Mouse (Mus musculus) brain, adult 2 months (tissue): Measurements from ENCODE around the gene Uqcrq.
A peak's percentile ranks its signal among the peaks of the same experiment; 100 is the strongest.
"Not testable (repeated sequence)": the region's sequence is repeated elsewhere in the genome, so short reads cannot be mapped to it uniquely, and the experiment has no call there.

ENCODE experiments used
- DNase-seq: peaks from one replicate; pipeline ENCODE4 v3.0.0; 2011; ENCODE audit warnings: low read depth, low spot score

Gene Uqcrq

GRCm38 (mm10) chr11:53452396-53452795, 21.8 kb upstream of the Uqcrq start:
- peak; percentile 76 for DNase-seq

DNA sequence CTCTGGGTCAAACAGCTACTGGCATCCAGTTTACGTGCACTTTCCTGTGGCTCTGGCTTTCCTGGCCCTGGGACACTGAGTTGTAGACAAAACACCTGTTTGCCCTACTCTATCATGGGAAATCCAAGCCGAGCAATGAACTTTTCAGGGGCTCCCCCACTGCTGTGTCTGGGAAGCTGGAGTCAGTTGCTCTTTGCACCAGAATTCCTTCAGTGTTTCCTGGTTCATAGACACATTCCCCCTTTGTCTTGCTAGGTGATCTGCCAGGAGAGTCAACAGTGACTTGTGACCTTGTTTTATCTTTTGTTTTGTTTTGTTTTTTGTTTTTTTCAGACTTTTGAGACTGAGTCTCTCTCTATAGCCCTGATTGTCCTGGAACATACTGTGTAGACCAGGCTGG, 20.7 kb upstream of the Uqcrq start:
- DNase-seq: no peak

- DNase-seq: no peak
Observed at GRCm38 (mm10) chr11:53450070-53450705, 19.6 kb upstream of the Uqcrq start.

GRCm38 (mm10) chr11:53448529-53448928, 17.9 kb upstream of the Uqcrq start:
- peak; percentile 90 for DNase-seq

GRCm38 (mm10) chr11:53447996-53448395, 17.4 kb upstream of the Uqcrq start:
- no peak for DNase-seq

DNA sequence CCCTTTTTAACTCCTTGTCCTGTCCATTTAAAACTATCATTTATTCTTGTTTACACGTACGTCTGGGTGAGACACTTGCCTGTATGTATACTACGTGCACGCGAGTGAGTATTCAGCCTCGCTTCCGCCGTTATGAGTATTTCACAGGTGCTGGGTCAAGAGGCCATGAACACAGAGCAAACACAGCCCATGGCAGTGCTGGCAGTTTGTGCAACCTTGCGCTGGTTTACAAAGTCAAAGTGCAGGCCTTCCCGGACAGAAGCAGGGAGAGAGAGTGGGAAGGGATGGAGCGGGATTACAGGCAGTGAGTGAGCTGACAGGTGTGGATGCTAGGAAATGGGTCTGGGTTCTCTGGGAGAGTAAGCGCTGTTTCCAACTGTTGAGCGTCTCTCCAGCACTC, 15.6 kb upstream of the Uqcrq start:
- no peak for DNase-seq

- no peak for DNase-seq
Observed at GRCm38 (mm10) chr11:53445562-53445961, 14.9 kb upstream of the Uqcrq start.

GRCm38 (mm10) chr11:53443861-53444260, 13.2 kb upstream of the Uqcrq start:
- no peak for DNase-seq

- no peak for DNase-seq
Observed at GRCm38 (mm10) chr11:53441921-53442320, 11.3 kb upstream of the Uqcrq start.

DNA sequence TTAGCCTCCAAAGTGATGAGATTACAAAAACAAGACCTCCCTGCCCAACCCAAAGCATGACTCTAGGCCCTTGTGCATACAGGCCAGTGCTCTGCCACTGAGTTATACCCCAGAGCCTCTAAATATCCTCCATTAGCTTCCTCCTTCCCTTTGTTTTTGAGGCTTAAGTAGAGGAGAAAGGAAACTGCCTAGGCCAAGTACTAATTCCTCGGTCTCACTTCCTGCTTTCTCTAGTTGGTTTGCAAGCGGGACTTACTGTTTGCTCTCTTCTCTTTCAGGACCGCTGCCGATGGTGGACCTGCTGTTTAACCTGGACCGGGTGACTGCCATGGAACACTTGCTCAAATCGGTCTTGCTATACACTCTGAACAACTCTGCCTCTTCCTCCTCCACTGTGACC, 5.7 kb upstream of the Uqcrq start:
- DNase-seq: no peak

- DNase-seq: no peak
Observed at GRCm38 (mm10) chr11:53435504-53435903, 4.9 kb upstream of the Uqcrq start.

GRCm38 (mm10) chr11:53433057-53433456, 2.4 kb upstream of the Uqcrq start:
- no peak for DNase-seq

DNA sequence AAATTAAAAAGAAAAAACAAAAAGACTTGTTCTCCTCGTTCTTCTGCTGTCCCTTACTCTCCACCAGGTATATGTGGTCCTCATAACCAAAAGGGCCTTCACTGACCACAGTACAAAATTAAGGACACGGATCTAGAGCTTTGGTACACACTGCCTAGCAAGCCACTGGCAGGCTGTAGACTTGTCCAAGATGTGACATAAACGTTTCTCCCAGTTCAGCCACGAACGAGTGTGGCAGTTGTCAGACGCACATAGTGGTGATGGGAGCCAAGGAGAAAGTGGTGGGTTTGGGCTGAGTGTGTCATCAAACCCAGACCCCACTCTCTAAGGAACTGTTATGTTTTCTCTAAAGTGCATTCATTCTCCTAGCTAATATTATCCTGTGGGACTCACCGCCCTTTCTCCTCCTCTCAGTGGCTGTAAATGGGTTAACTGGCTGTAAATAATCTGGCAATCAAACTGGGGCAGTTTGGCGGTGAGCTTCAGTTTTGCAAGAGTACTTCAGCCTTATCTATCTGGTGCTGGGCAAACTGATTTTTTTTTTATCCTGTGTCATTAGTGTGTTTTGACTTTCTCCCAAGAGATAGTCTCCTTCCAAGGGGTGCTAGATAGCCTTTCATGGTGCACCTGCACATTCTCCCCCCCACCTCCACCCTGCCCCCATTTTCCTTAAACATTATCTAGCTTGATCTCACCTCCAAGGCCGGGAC, 871 bp upstream of the Uqcrq start:
- DNase-seq: peak; percentile 27

DNA sequence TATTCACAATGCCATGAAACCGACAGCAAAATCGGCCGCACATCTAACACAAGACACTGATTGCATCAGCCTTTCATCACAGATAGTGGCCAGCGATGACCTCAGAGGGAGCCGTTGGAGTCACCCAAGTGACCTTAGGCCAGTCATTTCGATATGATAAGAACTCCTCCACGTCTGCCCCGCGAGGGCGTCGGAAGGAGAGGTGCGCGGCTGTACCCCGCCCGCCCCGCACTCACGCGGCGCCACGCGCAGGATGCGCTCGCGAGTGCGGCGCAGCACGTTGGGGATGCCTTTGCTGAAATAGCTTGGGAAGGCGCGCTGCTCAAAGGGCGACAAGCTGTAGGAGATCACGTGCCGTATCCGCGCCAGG, 346 bp downstream of the Uqcrq start:
- no peak for DNase-seq

DNA sequence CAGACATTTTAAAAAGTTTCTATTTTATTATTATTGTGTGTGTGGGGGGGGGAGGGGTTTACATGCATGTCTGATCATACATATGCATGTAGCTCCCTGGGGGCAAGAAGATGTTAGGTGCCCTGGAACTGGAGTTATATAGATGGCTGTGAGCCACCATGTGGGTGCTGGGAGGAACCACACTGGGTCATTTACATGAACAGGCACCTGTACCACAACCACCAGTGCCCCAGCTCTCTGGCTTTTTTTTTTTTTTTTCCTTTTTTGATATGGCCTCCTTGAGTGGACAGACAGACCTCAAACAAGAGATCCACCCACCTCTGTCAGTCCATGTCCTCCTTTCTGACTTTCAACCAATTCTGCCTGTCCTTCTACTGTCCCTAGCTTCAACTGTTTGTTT, 1.4 kb downstream of the Uqcrq start:
- DNase-seq: no peak

DNA sequence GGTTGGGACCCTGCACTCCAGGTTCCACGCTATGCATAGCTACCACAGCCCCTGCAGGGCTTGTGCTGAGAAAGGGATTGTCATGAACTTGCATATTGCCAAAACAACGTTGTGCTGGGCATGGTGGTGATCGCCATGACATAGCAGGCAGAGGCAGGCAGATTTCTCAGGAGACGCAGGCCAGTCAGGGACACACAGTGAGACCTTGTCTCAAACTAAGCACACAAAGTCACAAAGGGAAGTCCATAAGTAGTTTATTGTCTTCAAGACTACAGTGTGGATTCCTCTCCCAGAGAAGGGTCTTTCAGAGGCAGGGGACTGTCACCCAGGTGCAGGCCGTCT, 1.9 kb downstream of the Uqcrq start:
- DNase-seq: no peak

DNA sequence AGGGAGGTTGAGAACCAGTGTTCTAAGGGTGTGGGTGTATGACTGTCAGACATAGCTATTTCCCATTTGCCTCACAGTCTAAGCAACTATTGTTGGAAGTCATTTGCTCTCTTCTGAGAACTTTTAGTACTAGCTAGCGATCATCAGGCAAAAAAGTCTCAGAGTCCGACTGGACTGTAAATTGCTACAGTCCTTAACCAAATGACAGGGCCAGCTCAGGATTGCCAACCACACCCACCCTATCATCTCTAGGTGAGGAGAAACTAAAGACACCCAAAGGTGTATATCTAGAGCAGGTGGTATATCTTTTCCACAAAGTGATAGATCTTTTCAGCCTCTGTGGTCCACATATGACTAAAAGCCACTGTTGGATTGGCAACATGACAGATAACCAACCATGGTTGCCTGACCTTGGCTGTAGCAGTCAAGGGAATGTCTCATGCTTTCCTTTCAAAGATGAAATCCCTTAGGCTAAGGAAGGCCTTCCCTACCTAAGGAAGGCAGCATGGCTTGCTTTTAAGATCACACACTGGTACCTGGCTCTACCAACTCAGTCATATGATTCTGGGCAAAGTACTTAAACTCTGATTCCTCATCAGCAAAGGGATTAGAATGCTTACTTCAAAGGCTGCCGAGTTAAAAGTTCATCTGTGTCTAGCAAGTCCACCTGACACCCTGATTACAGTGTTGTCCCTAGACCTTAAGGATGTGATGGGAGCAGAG, 2.5 kb downstream of the Uqcrq start:
- no peak for DNase-seq

- not testable (repeated sequence) for DNase-seq
Observed at GRCm38 (mm10) chr11:53426914-53427313, 3.7 kb downstream of the Uqcrq start.

GRCm38 (mm10) chr11:53425711-53426255, 4.8 kb downstream of the Uqcrq start:
- peak; percentile 39 for DNase-seq

- DNase-seq: peak; percentile 65
Observed at GRCm38 (mm10) chr11:53425251-53425650, 5.4 kb downstream of the Uqcrq start.

- peak; percentile 29 for DNase-seq
Observed at GRCm38 (mm10) chr11:53424826-53425225, 5.8 kb downstream of the Uqcrq start.

DNA sequence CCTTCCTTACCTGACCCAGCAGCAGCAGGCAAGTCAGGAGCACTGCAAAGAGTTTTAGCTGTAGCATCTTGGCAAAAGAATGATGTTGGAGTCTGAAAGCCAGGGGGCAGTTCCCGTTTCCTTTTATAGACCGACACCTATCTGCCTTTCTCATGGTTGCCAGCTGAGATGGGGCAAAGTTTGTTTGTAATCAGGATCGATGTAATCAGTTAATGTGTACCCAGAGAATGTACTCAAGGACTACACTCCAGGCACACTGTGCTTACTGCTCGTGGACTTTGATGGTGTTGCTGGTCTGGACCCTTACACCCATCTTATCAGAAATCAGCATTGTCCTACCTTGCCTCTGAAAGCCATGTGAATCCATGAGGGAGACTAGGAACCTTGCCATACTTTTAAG, 7.6 kb downstream of the Uqcrq start, which contains the start of gene Leap2:
TSS of gene Leap2 (minus strand) at position 135 of the 400 bp plus-strand sequence.
- no peak for DNase-seq

DNA sequence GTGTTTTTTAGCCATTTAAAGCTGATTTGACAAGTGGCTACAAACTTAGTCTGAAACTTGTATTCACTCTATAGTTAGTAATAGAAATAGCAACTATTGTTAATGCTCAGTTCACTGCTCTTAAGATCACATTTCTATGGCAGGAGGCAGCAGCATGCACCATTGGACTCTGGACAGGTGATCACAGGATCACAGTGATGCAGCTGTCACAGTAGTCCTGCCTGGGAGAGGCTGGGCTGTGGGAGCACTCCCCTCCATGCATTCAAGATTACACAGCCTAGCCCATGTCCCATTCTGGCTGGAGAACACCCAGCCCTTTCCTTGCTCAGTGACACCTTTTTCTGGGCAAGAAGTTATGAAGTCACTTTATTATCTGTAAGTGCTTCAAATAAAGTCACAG, 12.6 kb downstream of the Uqcrq start:
- no peak for DNase-seq
